Mouse (Mus musculus) cerebellum, postnatal 14 days (tissue): ENCODE data around the gene Angptl4.
"Not testable (repeated sequence)": the region's sequence is repeated elsewhere in the genome, so short reads cannot be mapped to it uniquely, and the experiment has no call there.

Experiments used
- DNase-seq, 2 experiments: peaks; one replicate each; pipeline ENCODE4 v3.0.0; 2021; ENCODE audit warnings: mixed read lengths in 2 of 2

The Angptl4 gene

DNA sequence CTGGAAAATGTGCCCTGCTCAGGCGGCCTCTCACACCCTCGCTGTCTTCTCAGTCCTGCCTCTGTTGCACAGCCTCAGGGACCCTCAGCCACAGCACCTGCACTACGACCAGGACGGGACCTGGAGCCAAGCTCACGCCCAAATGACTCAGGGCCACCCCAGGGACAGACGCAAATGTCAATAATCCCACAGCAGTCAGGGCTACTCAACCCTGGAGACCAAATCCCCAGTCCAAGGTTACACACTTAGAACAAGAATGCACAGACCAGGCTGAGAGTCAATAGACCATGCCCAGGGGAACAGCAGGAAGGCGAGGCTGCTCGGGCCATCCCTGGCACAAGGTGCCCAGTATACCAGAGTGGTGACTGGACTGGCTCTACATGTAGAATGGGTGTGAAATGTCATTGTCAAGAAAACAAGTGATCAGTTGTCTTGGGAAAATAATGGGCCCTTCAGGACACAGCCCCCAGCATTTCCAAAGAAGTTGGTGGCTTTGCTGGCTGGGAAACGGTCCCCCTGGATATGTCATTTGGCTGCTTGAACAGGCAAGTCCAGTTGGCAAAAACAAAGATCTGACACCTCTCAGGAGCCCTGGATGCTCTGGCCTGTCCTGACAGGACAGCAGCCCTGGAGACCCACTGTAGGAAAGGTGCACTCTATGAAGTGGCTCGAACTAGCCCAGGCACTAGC is 26.1 kb downstream of the Angptl4 start:
- DNase-seq = peak in 1 of 2 experiments; percentile 15

DNA sequence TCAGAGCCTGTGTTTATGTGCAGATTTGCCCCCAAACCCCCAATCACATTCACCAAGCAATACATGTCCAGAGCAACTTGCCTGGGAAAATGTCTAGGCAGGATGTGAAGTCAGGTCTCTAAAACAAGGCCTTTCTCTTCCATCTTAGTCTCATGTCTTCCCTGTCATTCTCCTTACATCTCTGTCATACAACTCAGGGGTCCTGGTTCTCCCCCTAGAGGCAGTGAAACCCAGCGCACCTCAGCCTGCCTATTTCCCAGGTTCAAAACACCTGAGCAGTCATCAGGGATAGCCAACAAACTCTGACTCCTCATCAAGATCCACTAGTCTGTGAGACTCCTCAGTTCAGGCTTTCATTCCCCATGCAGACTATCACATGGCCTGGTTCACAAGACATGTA is 27.0 kb downstream of the Angptl4 start:
- DNase-seq = peak in 1 of 2 experiments; percentile 18

DNA sequence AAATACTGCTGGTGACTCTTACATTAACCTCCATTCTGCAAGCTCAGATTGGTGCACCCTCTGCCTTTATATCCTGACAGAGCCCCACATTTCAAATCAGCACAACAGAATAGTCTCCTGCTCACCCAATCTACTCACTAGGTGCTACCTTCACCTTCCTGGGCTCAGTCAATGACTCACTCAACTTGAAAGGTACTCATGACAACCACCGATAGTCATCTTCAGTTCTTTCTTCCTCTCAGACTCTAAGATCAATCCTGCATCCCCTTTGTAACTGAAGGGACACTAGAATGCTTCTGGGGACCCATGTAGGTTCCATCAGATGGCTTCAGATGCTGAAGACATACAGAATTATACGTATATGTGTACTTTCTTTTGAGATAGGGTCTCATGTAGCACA is 29.3 kb downstream of the Angptl4 start:
- no peak for DNase-seq

DNA sequence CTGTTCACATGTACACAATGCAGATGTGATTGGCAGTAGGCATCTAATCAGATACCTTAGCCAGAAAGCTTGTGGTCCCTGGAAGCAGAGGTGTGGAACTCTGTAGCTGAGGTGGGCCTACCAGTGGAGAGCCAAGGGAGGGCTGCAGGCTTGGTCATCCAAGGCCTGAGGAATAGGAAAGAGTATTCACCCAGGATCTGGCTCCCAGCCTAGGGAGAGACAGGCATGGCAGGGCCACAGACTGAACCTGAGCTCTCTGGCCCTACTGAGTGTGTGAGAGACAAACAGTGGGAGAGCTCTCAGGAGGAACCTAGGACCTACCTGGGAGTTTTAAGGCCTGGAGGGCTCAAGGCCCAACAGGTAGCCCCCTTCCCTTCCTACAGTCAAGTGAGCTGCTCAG is 30.4 kb downstream of the Angptl4 start:
- DNase-seq = no peak

DNA sequence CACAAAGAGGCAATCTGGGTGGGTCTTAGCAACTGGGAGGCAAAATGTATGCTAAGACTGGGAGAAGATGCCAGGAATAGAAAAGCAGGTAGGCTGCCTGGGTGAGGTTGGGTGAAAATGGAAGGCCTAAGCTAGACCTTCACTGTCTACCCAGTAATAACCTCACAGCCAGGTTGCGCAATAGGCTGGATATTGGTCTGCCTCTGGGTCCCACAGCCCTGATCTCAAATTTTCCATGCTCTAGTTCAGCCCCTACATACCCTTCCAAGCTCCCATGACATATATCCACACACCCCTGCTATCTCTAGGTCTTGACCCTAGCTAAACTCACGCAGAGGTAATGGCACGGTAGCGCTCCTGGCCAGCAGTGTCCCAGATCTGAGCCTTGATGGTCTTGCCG is 32.2 kb downstream of the Angptl4 start:
- no peak for DNase-seq

DNA sequence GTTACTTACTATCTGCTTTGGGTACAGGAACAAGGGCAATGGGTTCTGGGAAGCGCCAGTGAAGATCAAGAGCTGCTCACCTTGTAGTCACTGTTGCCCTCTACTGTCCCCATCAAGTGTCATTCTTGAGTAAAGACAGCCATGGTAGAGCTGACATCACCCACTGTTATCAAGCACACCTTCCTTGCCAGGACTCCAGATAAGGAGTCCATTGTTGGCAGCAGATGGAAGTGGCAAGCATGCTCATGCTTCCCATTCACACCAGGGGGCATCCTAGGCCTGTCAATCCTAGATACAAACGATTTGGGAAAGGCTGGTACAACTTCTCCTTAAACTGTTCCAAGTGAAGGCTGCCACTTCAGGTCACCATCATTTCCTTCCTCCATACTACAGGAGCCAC is 35.6 kb downstream of the Angptl4 start:
- DNase-seq = peak in 1 of 2 experiments; percentile 42

DNA sequence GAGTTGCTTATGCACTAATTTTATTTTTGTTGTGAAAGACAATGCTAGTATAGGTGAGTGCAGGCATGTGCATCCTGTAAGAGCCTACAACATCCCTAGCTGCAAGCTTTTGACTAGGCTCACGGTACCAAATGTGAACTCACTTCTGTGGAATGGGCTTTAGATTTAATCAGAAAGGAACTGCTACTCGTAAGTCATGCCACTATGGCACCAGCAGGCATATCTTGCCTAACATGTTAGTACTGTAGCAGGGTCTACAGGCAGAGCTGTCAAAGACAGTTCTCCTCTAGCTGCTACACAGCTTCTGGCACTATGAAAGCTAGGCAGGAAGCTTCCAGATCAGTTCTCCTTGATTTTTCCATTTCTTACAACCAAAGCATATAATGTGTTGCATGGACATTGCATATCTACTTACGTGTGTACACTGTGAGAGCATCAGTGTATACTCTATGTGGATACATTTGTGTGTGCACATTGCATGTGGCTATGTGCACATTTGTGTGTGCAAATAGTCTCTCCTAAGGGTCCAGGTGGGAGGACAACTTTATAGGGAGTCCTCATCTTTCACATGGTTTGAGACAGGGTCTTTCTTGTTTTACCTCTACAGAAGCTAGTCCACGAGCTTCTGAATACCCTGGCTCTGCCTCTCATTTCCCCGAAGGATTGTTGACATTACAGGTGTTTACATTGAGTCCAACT is 36.8 kb downstream of the Angptl4 start:
- DNase-seq = no peak

DNA sequence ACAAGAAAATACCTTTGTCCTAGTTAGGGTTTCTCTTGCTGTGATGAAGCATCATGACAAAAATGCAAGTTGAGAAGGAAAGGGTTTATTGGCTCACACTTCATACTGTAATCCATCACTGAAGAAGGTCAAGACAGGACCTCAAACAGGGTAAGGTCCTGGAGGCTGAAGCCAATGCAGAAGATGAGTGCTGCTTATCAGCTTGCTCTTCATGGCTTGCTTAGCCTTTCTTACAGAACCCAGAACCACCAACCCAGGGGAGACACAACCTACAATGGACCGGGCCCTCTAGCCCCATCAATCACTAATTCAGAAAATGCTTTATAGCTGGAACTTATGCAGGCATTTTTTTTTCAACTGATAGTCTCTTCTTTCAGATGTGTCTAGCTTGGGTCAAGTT is 39.2 kb downstream of the Angptl4 start:
- no peak for DNase-seq

DNA sequence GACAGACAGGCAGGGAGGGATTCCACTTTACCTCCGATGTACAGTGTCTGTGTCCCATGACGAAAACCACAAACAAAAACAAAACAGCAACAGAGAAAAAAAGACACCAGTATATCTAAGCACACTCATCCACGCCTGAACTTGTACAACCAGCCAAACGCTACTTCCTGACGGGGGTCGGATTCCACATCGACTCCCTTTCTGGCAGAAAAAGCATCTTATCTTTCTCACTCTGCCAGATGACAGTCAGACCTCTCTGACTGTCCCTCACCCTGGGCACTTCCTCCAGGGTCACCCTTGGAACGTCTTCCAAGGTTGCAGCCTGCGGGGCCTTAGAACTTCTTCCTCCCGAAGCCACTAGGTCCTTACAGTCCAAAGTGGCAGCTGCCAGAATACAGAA is 48.1 kb downstream of the Angptl4 start:
- not testable (repeated sequence) for DNase-seq

DNA sequence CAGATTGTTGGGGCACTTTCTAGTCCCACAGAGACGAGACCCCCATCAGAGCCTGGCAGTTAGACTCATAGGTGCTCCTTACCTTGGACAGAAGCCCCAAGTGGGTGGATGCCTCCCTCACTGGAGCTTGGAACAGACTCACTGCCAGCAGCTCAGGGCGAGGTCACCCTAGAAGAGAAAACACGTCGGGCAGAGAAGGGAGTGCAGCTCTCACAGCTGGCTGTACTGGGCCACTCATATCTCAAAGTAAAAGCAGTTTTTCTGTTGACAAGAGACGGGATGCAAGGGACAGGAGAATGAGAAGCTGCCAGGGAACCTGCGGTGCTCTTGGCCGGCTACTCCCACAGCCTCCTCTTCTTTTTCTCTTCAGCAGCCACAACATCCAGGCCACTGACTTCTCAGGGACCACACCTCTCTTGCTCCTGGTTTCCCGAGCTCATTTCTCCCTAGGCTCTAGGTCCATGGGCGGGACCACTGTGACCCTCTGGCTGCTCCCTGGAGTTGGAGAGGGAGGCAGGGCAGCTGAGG is 49.0 kb downstream of the Angptl4 start:
- not testable (repeated sequence) for DNase-seq

DNA sequence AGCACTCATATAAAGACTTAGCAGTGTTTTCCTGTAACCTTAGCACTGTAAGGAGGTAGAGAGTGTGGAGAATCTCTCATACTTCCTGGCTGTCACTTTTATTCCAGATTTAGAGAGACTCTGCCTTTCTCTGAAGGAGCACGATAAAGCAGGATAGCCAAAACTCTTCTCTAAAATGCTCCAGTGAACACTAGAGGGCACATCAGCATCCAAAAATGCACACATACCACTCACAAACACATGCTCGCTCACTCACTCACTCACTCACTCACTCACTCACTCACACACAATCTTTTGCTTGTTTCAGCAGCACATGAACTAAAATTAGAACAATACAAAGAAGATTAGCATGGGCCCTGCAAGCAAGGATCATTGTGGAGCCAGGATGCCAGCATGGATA is 52.4 kb downstream of the Angptl4 start:
- DNase-seq = no peak

DNA sequence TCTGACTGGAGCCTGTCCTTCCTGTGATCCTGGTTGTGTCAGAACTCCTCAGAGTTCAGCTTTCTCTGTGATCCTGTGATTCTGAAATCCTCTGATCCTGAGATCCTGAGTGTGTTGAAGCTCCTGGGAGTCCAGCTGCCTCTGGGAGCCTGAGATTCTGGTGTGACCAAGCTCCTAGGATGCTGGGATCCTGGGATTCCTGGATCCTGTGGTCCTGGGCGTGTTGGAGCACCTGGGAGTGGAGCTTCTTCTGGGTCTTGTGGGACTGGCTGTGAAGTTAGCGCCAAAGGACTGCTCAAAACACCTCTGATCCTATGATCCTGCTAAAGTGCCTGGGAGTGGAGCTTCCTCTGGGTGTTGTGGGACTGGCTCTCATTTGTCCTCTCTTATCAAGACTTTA is 53.2 kb downstream of the Angptl4 start:
- DNase-seq = no peak
